Mouse (Mus musculus): ENCODE data around the gene Ston1.

GRCm38 (mm10) chr17:88596068-88596467 lies 1.4 kb upstream of the Ston1 start:
- TF ChIP-seq MAX (IDR thresholded peaks at IDR 0.05; ENCODE audit: low read depth) (no peak), POLR2A (IDR thresholded peaks at IDR 0.05; ENCODE audit: insufficient read length, low read depth) (no peak), MYOG (IDR thresholded peaks at IDR 0.05; ENCODE audit: control insufficient read depth in 1 of 3, insufficient read depth in 1 of 3, insufficient read length in 2 of 3, low read depth in 2 of 3) (no peak), E2F4 (IDR thresholded peaks at IDR 0.05; ENCODE audit: insufficient read depth) (no peak), TCF12 (IDR thresholded peaks at IDR 0.05; ENCODE audit: insufficient read depth, poor library complexity, severe bottlenecking) (no peak), CEBPB (IDR thresholded peaks at IDR 0.05; ENCODE audit: insufficient read depth, poor library complexity, severe bottlenecking) (no peak), REST (IDR thresholded peaks at IDR 0.05; ENCODE audit: insufficient read depth, insufficient read length) (no peak), USF1 (IDR thresholded peaks at IDR 0.05; ENCODE audit: low read depth) (no peak)
